Mouse (Mus musculus) c-Kit-positive CD71-positive TER-119-positive erythroid progenitor cells, embryonic 14.5 days (primary cell): ENCODE results near the gene Hic1.

Experiments used
- DNase-seq: peaks from one replicate; pipeline ENCODE4 v3.0.0-alpha.2; 2013; ENCODE audit warnings: low spot score

The Hic1 gene

DNA sequence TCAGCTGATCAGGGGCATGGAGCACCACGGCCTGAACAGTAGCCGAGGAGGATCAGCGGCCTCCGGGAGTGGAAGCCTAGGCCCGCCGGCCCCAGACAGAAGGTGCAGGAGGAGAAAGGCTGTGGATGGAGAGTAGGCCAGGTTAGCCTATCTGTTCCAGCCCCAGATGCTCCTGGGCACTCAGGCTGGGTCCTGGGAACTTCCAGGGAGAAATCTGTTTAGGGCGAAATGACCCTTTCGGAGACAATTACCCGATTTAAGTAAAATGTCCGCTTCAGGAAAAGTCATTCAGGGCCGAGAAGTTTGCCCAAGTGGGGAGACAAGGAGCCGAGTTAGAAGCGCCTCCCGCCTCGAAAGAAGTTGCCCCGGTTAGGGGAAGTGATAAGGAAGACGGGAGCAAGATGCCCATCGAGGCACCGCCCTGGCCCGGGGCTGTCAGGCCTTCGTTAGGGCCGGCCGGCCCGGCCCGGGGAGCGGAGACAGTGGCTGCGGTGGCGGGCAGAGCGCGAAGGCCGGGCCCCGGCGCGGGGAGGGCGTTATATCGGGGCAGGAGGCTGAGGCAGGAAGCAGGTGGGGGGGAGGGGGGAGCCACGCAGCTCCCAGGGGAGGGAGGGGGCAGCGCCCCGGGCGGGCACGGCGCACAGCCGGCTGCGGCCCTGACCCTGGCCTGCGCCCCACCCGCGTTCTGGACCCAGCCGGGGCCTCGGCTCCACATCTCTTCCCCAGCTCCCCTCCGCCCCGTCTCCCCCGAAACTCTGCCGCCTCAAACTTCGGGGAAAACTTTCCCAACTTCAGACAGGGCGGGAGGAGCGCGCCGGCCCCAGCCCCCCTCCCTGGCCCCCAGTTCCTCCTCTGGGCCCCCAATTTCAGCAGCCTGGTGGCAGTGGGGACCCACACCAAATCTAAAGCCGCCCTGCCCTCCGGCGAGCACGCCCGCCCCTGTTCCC, 1.4 kb downstream of the Hic1 start:
- DNase-seq, result no peak

DNA sequence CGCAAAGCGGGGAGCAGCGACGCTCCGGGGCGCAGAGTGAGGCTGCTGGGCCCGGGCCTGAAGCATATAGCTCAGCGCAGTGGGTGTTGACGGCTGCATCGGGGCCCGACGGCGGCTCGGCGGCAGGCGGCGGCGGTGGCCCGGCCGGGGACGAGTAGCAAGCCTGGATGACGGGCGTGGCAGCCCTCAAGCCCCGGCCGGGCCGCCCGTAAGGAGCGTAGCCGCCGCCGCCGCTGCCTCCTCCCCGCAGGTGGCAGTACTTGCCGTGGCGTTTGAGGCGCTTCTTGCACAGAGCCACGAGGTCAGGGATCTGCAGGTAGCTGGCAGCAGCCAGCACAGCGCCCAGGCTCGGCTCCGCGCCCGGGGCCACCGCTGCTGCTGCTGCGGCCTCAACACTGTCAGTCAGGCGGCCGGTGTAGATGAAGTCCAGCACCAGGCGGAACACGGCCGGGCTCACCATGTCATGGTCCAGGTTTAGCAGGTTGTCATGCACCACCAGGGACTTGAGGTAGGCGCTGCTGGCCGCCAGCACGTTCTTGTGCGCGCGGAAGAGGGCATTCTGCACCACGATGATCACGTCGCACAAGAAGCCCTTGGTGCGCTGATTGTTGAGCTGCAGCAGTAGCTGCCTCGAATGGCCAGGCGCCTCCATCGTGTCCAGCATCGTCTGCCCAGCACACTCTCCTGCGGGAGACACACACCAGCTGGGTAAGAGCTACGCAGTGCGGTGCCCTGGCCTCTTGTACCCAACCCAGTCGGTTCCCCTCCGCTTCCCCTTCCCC, 2.3 kb downstream of the Hic1 start:
- DNase-seq, result no peak

DNA sequence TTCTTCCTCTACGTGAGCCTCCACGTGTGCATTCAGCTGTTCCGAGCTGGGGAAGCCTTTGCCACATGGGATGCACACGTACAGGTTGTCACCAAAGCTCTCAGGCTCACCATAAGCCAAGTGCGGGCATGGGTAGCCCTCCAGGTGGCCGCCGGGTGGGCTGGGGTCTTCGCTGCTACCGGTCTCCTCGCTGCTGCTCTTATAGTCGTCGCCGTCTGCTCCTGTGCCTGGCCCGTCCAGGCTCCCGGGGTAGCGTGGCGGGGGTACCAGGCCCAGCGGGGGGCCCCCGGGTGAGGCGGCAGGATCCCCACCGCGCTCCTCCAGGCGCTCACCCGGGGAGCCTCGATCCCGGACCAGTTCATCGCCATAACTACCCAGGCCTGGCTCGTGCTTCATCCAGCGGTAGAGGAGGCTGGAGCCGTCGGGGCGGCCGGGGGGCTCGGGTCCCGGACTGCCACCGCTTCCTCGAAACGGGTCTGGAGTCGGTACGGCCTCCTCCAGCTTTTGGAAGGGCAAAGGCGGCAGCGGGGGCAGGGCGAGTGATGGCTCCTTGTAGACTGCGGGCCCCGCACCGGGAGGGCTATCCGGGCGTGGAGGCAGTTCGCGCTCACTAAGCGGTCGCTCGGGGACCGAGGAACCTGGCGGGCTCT, 3.0 kb downstream of the Hic1 start:
- DNase-seq, result no peak

DNA sequence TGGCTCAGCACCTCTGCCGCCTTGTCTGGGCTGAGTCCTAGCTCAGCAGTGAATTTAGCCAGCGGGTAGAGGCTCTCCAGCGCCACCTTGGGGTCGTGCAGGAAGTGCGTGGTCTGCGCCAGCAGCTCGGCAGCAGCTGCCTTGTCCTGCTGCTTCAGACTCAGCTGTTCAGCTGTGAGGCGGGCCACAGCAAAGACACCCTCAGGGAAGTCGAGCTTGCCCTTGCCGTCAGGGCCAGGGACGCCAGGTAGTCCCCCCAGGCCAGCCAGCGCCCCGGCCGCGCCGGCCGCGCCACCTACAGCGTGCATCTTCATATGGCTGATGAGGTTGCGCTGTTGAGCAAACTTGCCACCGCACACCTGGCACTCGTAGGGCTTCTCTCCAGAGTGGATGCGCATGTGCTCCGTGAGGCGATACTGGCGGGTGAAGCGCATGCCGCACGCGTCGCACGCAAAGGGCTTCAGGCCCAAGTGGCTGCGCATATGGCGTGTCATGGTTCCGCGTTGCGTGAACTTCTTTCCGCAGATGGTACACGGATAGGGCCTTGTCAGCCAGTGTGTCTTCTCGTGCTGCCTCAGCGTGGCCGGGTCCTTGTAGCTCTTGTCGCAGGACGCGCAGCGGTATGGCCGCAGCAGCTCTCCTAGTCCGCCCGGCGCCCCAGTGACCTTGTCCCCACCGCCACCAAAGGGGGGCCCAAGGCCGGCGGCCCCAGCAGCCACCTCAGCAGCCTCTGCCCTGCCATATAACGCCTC, 3.7 kb downstream of the Hic1 start:
- DNase-seq, result peak; percentile 55

DNA sequence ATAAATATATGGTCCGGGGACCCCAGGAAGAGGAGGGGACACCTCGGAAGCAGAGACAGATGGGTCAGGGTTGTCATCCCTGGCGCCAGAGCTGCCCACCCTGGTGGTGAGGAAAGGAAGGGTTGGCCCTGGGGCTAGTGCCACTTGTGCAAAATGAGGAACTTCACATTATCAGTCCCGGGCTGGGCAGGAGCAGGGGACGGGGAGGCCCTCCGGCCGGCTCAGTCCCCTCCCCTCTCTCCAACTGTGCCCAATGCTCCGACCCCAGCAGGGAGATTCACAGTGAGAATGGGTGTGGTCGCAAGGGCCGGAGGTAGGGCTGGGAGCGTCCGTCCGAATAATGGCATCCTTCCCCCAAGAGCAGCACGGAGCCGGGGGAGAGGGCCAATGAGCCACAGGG, 4.6 kb downstream of the Hic1 start:
- DNase-seq, result no peak

DNA sequence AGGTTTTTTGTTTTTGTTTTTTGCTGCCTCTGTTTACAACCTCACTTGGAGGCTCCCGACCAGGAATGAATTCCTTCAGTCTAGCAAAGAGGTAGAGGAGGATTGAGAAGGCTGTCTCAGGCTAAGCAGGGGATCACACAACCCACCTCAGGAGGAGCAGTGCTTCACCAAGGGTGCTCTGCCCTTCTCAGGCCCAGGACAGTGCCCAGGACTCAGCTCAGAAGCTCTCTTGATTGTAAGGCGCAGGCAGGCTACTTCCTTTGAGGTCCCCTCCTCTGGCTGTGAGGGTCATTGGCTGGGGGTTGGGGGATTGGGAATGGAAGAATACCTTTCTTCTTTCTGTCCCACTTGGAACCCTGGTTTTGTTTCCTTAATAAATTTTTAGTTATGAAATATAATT, 5.3 kb downstream of the Hic1 start:
- no peak for DNase-seq

DNA sequence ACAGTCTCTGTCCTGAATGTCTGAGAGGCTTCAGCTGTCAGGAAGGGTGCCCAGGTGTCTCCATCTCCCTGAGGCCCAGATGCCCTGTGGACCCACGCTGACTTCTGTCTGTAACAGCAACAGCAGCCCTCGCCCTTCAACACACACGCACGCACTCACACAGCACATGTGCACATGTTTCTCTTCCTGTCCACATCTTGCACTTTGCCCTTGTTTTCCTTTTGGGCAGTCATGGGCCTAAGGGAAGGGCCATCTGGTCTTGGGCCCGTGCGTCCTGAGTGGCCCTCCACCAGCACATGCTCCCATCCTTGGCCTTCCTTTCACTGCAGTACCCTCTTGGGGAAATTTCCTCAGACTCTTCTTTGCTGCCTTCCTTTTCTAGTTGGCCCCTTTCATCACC, 5.9 kb downstream of the Hic1 start:
- DNase-seq, result no peak

DNA sequence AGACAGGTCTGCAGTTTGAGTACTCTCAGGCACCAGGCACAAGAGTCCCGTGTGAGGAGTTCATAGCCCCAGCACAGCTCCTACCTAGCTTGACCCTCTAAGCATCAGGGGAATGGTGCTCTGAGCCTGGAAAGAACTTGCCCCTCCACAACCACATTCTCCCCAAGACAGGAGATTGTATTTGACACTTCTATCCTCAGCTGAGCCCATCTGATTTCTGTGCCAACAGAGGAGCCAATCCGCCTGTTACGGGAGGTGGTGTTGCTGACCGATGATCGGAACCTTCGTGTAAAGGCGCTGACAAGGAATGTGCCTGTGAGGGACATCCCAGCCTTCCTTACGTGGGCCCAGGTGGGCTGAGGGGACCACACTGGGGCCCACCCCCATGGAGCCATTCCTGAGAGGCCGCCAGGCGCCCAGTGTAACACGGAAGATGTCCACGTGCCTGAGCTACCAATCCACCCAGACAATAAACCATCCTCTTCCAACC, 6.7 kb downstream of the Hic1 start:
- no peak for DNase-seq

DNA sequence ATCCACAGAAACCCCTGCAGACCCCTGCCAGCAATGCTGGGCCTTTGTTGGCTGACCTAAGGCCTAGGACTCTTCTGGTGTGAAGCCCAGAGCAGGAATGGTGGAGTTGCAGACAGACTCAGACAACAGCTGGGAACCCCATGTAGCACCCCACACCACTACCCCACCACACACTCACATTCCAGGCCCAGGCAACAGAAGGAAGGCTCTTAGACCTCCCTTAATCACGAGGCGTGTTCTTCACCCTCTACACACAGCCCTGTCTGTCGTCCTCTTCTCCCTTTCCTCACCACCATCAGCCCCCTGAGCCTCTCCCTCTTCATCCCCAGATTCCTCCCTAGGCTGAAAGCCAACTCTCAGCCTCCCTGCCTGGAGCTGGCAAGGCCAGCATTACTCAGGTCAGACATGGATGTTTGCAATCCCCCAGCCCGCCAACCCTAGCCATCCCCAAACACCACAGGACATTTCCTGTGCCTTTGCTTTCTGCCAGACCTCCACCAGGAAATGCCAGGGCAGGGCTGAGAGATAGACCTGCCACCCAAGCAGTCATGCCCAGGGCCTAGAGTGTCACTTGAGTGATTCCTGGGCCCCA, 7.8 kb downstream of the Hic1 start:
- DNase-seq, result no peak

DNA sequence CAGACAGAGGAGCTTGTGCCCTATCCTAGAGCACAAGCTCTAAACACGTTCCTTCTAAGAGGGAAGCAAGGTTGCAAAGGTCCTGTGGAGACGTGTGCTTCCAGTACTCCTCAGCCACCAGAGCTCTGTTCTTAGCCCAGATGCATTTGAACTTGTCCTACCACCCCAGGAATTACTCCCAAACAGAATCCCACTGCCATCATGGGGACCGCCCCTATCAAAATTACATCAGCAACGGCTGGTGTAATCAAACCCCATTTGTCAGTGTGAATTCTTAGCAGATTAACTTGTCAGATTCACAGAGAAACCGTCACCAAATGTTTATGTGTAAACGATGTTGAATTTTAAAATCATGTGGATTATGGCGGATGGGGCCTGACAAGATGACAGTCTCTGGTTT, 8.4 kb downstream of the Hic1 start:
- DNase-seq, result no peak

DNA sequence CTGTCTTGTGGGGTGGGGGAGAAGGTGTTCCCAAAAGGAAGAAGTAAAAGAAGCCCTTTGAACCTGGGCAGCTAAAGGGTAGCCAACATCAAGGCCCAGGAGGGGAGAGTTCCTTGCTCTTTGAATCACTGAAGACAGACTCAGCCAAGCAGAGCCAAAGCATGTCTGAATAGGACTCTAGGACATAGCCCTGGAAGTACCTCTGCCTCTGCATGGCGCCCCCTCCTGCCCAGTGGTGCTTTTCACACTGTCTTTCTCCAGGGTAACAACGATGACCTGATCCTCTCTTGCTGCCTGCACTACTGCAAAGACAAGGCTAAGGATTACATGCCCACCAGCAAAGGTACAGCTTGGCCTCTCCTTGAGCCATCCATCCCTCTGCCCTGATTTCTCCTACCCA, 9.8 kb downstream of the Hic1 start:
- no peak for DNase-seq

DNA sequence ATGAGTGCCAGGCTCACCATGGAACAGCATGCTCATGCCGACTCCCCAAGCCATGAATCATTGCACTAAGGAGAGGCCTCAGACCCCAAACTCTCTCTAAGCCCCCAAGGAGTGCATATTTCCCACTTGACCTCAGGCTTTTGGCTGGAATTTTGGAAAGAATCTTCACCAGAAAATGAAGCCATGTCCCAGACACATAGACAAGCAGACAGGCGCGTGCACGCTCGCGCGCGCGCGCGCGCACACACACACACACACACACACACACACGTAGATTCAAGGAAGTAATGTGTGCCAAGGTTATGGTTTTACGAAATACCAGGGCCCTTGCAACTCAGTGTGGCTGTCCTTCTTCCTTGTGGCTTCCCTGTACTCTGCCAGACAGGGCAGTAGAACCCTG, 10.9 kb downstream of the Hic1 start:
- no peak for DNase-seq

DNA sequence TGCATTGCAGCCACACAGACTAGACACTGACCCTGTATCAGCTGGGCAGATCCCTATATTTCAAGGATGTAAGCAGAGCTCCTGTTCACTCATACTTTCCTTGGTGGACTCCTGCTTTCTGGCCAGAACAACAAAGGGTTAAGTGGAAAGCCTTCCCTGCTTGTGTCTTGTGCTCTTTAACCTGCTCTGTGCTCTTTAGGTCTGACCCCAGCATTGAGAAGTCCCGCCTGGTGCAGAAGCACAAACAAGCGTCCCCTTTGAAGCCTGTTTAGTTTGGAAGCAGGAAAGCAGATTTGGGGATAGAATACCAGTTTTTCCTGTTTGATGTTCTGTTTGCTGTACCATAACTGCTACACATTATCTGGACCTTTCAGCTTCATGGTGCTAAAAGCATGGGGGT, 11.4 kb downstream of the Hic1 start:
- DNase-seq, result no peak

DNA sequence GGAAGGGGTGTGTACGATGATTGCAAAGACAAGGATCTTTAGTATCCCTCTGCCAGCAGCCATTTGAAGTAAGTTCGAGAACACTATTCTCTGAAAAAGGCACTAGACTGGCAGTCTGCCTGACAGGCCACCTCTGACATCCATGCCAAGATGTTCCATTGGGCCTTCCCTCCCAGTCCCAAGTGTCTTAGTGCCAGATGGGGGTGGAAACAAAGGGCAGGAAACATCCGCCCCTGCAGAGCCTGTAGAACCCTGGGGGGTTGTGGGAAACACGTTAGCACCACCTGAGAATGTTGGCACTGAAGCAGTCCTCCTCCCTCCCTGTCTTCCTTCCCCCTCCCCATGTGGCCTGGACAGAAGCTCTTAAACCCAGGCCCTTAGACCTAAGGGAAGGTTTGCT, 12.3 kb downstream of the Hic1 start:
- no peak for DNase-seq

DNA sequence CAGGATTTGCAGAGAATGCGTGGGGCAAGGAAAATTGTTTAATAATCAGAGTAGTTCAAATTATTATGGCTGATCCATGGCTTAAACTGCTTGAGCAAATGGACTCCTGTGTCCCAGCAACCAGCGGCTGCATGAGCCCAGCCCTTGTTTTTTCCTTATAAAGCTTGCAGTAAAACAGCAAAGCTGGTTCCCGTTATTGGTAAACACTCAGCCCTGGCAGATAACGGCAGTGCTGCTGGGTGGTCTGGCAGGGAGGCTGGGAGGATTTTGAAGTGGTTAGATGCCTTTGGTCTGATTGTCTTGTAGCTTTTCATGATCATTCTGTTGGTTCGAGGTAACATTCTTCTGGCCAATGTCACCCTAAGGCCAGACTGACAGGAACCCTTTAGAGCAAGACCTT, 12.9 kb downstream of the Hic1 start:
- DNase-seq, result no peak

DNA sequence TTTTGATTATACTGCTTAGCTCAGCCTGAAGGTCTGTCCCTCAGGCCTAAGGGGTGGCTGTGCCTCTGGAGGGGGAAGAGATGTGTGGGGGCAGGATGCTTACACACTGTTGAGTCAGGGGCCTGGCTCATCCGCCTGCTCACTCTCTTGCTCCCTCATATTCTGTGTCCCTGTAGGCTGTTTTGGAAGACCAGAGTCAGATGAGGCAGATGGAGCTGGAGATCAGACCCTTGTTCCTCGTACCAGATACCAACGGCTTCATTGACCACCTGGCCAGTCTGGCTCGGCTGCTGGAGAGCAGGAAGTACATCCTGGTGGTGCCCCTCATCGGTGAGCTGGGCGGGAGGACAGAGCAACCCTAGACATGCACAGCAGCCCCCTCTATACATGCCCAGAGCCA, 13.3 kb downstream of the Hic1 start:
- no peak for DNase-seq

DNA sequence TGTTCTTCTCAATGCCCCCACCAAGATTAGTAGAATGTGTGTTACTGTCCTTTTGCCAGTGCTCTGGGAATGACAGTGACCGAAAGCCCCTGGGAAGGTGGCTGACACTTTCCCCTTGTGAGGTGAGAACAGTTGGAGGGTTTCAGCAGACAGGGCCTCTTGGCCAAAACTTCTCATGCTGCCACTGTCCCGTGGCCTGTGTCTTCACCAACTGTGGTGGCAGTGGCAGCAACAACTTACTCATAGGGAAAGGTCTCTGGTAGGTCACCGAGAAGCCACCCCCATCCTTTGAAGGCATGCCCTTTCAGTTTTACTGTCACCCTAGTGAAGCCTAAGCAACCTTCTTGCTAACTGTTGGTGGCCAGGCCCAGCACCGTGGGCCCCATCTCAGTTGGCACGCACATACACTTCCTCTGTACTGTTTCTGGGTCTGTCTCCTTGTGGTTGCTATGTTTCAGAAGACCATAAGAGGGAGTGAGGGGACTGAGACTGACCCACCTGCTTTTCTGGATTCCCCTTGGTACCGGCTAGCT, 15.2 kb downstream of the Hic1 start:
- no peak for DNase-seq

DNA sequence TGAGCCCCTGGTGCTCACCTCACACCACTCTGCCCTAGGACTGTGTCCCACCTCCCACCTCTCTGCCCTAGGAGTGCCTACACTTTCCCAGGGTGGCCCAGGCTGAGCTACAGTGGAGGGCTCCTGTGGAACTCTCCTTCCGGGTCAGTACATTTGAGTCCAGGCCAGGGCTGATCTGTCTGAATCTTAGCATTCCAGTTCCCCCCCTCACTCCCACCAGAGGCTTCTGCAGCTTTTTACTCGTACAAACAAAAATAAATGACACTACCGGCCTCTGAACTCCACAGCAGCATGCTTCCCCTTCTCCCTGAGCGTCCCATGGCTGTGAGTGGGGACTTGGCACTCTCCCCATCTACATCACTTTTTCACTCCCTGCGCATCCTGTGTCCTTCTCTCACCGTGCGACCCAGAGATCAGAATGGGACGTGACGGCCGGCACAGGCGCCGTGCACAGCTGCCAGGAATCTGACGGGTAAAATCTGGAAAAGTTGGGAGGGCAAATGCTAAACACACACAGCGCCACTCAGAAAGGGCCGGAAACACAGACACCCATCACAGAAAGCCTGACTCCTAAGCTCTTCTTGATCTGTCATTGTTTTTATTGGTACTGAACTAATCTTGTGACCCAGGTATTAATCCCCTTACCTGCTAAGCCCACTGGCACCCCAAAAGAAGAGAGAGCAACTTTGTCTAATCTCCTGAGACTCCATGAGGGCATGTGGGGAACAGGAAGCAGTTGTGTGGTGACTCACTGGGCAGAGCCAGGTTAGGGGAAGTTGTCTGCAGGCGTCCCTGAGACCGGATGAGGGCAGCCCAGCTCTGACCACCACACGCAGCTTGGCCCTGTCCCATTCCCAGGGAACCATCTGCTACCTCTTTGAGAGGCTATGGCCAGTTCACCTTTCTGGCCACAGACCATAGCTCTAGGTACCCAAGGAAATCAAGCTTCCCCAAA, 16.4 kb downstream of the Hic1 start:
- no peak for DNase-seq

DNA sequence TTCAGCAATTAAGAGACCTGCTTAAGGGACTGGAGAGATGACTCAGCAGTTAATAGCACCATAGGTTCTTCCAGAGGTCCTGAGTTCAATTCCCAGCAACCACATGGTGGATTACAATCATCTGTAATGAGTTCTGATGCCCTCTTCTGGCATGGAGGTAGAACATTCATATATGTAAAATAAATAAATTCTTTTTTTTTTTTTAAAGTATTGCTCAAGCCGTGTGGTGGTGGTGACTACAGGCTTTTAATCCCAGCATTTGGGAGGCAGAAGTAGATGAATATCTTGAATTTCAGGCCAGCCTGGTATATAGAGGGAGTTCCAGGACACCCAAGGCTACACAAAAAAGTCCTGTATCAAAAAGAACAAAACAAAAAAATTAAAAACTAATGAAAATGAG, 19.0 kb downstream of the Hic1 start:
- no peak for DNase-seq
